Mouse (Mus musculus): ENCODE data around the gene Siah1b. TPM values are rescaled to one million over a fixed set of nuclear protein-coding genes. Genes with fewer than 3 reads are reported as not detected.

Gene Siah1b
- polyA plus RNA-seq, 1 experiment: 9.8 TPM

GRCm38 (mm10) chrX:164089916-164090315, 13.6 kb upstream of the Siah1b start:
- no peak overlapping the region for H3K4me3 ChIP-seq (ENCODE audit: insufficient read depth, low read length)
- H3K4me1 ChIP-seq (ENCODE audit: control insufficient read depth, insufficient read depth, low read length): no peaks in the 10 kb centered on the region
- TF ChIP-seq POLR2A (IDR thresholded peaks at IDR 0.05; ENCODE audit: low read depth, low read length) (no peak), CTCF (IDR thresholded peaks at IDR 0.05; ENCODE audit: borderline replicate concordance, insufficient read depth, low read length) (no peak)
- no peak overlapping the region for H3K27ac ChIP-seq (ENCODE audit: insufficient read depth, low read length)

GRCm38 (mm10) chrX:164088582-164088981, 12.3 kb upstream of the Siah1b start, which contains the start of gene Cltrn:
Gene Cltrn (plus strand): TSS chrX:164088830.
- TF ChIP-seq POLR2A (IDR thresholded peaks at IDR 0.05; ENCODE audit: low read depth, low read length) (no peak), CTCF (IDR thresholded peaks at IDR 0.05; ENCODE audit: borderline replicate concordance, insufficient read depth, low read length) (no peak)
- H3K27ac ChIP-seq (ENCODE audit: insufficient read depth, low read length): no peak within 1 kb of the TSS
- H3K4me1 ChIP-seq (ENCODE audit: control insufficient read depth, insufficient read depth, low read length): no peaks in the 10 kb centered on the region
- H3K4me3 ChIP-seq (ENCODE audit: insufficient read depth, low read length): no peak within 1 kb of the TSS

DNA sequence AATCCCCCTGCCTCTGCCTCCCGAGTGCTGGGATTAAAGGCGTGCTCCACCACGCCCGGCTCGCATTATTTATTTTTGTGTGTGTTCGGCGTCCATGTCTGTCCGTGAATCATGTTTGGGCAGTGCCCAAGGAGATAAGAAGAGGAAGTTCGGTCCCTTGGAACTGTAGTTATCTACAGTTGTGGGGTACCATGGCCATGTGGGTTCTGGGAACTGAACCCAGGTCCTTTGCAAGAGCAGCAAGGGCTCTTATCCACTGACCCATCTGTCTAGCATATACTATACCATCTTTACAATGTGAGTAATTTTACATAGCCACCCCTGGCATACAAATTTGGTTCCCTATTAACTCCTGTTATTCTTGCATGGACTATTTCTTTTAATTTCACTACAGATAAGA, 5.7 kb upstream of the Siah1b start:
- H3K27ac ChIP-seq (ENCODE audit: insufficient read depth, low read length): no peak overlapping the region
- no peak overlapping the region for H3K4me3 ChIP-seq (ENCODE audit: insufficient read depth, low read length)
- no peak for TF ChIP-seq POLR2A (IDR thresholded peaks at IDR 0.05; ENCODE audit: low read depth, low read length)
- no peak for TF ChIP-seq CTCF (IDR thresholded peaks at IDR 0.05; ENCODE audit: borderline replicate concordance, insufficient read depth, low read length)
- H3K4me1 ChIP-seq (ENCODE audit: control insufficient read depth, insufficient read depth, low read length): no peaks in the 10 kb centered on the region

GRCm38 (mm10) chrX:164068968-164069367, 7.3 kb downstream of the Siah1b start:
- H3K4me1 ChIP-seq (ENCODE audit: control insufficient read depth, insufficient read depth, low read length): no peaks in the 10 kb centered on the region
- H3K4me3 ChIP-seq (ENCODE audit: insufficient read depth, low read length): no peak overlapping the region
- no peak overlapping the region for H3K27ac ChIP-seq (ENCODE audit: insufficient read depth, low read length)
- no peak for TF ChIP-seq POLR2A (IDR thresholded peaks at IDR 0.05; ENCODE audit: low read depth, low read length)
- TF ChIP-seq CTCF (IDR thresholded peaks at IDR 0.05; ENCODE audit: borderline replicate concordance, insufficient read depth, low read length): no peak

GRCm38 (mm10) chrX:164066185-164066584, 10.1 kb downstream of the Siah1b start:
- TF ChIP-seq POLR2A (IDR thresholded peaks at IDR 0.05; ENCODE audit: low read depth, low read length): no peak
- peak; percentile 57; the same call in 1 of the 2 replicates for TF ChIP-seq CTCF (IDR thresholded peaks at IDR 0.05; ENCODE audit: borderline replicate concordance, insufficient read depth, low read length)
- no peaks in the 10 kb centered on the region for H3K4me1 ChIP-seq (ENCODE audit: control insufficient read depth, insufficient read depth, low read length)
- H3K27ac ChIP-seq (ENCODE audit: insufficient read depth, low read length): no peak overlapping the region
- no peak overlapping the region for H3K4me3 ChIP-seq (ENCODE audit: insufficient read depth, low read length)

GRCm38 (mm10) chrX:164059070-164059469, 17.2 kb downstream of the Siah1b start:
- no peaks in the 10 kb centered on the region for H3K4me1 ChIP-seq (ENCODE audit: control insufficient read depth, insufficient read depth, low read length)
- no peak overlapping the region for H3K27ac ChIP-seq (ENCODE audit: insufficient read depth, low read length)
- H3K4me3 ChIP-seq (ENCODE audit: insufficient read depth, low read length): no peak overlapping the region
- no peak for TF ChIP-seq CTCF (IDR thresholded peaks at IDR 0.05; ENCODE audit: borderline replicate concordance, insufficient read depth, low read length)
- TF ChIP-seq POLR2A (IDR thresholded peaks at IDR 0.05; ENCODE audit: low read depth, low read length): no peak

GRCm38 (mm10) chrX:164058523-164058922, 17.8 kb downstream of the Siah1b start:
- no peak overlapping the region for H3K4me3 ChIP-seq (ENCODE audit: insufficient read depth, low read length)
- no peak overlapping the region for H3K27ac ChIP-seq (ENCODE audit: insufficient read depth, low read length)
- no peaks in the 10 kb centered on the region for H3K4me1 ChIP-seq (ENCODE audit: control insufficient read depth, insufficient read depth, low read length)
- TF ChIP-seq CTCF (IDR thresholded peaks at IDR 0.05; ENCODE audit: borderline replicate concordance, insufficient read depth, low read length) (no peak), POLR2A (IDR thresholded peaks at IDR 0.05; ENCODE audit: low read depth, low read length) (no peak)

DNA sequence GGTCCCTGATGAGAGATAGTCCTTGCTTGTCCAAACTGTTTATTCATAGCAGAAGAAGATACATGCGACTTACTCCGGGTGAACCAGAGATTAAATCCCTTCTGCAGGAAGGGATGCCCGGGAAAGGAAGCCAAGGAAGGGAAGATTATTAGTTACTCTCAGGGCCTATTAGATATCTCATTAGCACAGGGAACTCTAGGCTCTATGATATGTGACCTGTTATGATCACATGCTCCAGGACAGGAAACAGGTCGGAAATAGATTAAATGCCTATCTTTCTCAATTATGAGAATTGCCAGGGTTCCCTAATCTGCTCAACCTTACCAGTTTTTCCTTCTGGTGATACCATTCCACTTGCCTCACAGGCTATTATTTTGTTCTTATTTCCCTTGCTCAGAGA, 20.6 kb downstream of the Siah1b start:
- TF ChIP-seq CTCF (IDR thresholded peaks at IDR 0.05; ENCODE audit: borderline replicate concordance, insufficient read depth, low read length): no peak
- TF ChIP-seq POLR2A (IDR thresholded peaks at IDR 0.05; ENCODE audit: low read depth, low read length): no peak
- Histone ChIP-seq H3K27ac (ENCODE audit: insufficient read depth, low read length) (no peak overlapping the region), H3K4me3 (ENCODE audit: insufficient read depth, low read length) (no peak overlapping the region), H3K4me1 (ENCODE audit: control insufficient read depth, insufficient read depth, low read length) (no peaks in the 10 kb centered on the region)

- H3K4me3 ChIP-seq (ENCODE audit: insufficient read depth, low read length): no peak overlapping the region
- TF ChIP-seq POLR2A (IDR thresholded peaks at IDR 0.05; ENCODE audit: low read depth, low read length): no peak
- TF ChIP-seq CTCF (IDR thresholded peaks at IDR 0.05; ENCODE audit: borderline replicate concordance, insufficient read depth, low read length): no peak
- no peaks in the 10 kb centered on the region for H3K4me1 ChIP-seq (ENCODE audit: control insufficient read depth, insufficient read depth, low read length)
- H3K27ac ChIP-seq (ENCODE audit: insufficient read depth, low read length): no peak overlapping the region
Observed at GRCm38 (mm10) chrX:164046736-164047135, 29.6 kb downstream of the Siah1b start.

DNA sequence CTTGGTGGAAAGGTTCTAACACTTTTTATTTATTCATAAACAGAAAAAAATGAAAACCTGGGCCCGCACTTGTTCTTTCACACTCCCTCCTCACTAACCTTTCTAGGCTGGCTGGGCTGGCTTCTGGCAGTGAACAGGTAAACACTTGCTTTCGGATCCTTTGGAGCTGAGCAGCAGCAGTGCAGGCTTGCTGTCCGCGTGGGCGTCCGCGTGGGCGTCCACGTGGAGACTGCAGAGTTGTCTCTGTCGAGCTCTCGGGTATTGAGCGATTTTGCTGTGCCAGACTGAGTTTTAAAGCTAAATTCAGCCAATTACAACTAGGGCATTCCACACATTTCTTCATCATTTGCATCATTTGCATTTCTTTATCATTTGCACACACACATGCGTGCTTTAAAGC, 34.2 kb downstream of the Siah1b start:
- no peaks in the 10 kb centered on the region for H3K4me1 ChIP-seq (ENCODE audit: control insufficient read depth, insufficient read depth, low read length)
- H3K4me3 ChIP-seq (ENCODE audit: insufficient read depth, low read length): no peak overlapping the region
- no peak overlapping the region for H3K27ac ChIP-seq (ENCODE audit: insufficient read depth, low read length)
- TF ChIP-seq POLR2A (IDR thresholded peaks at IDR 0.05; ENCODE audit: low read depth, low read length) (no peak), CTCF (IDR thresholded peaks at IDR 0.05; ENCODE audit: borderline replicate concordance, insufficient read depth, low read length) (no peak)

DNA sequence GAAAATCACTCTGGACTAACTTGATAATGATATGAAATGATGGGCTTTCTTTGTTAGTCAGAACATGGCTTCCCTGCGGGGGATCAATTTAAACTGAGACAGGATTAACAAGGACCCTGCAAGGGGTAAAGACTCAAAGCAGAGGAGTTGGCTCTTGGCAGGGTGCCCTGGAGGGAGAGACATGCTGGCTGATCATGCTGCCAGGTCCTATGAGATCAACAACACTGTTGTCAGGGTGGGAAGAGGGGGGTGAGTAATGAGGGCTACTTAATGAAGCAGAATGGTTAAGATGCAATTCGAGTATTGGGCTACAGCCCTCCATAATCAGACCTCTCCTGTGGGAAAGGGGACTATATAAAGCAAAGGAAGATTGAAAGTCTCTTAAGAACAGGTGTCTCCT, 37.4 kb downstream of the Siah1b start:
- H3K27ac ChIP-seq (ENCODE audit: insufficient read depth, low read length): no peak overlapping the region
- no peak overlapping the region for H3K4me3 ChIP-seq (ENCODE audit: insufficient read depth, low read length)
- TF ChIP-seq POLR2A (IDR thresholded peaks at IDR 0.05; ENCODE audit: low read depth, low read length) (no peak), CTCF (IDR thresholded peaks at IDR 0.05; ENCODE audit: borderline replicate concordance, insufficient read depth, low read length) (no peak)
- H3K4me1 ChIP-seq (ENCODE audit: control insufficient read depth, insufficient read depth, low read length): no peaks in the 10 kb centered on the region

Measured in embryonic fibroblast, embryonic 13.5 days (primary cell).